ENCODE assay signal across 11 mouse cellular contexts in genomic region chr2:32722046-32722445, GRCm38 (mm10). TPM values are rescaled to one million over a fixed set of nuclear protein-coding genes. Genes with fewer than 3 reads are reported as not detected.
A peak's percentile ranks its signal among the peaks of the same experiment; 100 is the strongest.
DNase-seq lines count a peak whose midpoint lies in the region; ATAC-seq and TF ChIP-seq lines count a peak whose summit lies in the region.
"Had no signal": no experiment of that assay in that cellular context is flagged by ENCODE, and none has a peak within 500 bp of the region (broad histone marks: within the 10 kb centered on the region; RNA-seq: fewer than 3 reads in every experiment).

No protein-coding gene starts in this region.

- TF ChIP-seq CTCF in intestine, postnatal 0 days (IDR thresholded peaks at IDR 0.05; ENCODE audit: low read depth): no peak
- TF ChIP-seq CTCF in midbrain, postnatal 0 days (IDR thresholded peaks at IDR 0.05): no peak

- no peak for DNase-seq in lung, postnatal 4 days
- no peak for DNase-seq in embryonic facial prominence, embryonic 11.5 days (ENCODE audit: low spot score)
- DNase-seq in cerebellum, postnatal 4 days (ENCODE audit: low spot score in 2 of 2): no peak
- DNase-seq in left cerebral cortex, postnatal 10 days (ENCODE audit: extremely low spot score in 1 of 2, low spot score in 2 of 2): no peak
- no peak for DNase-seq in midbrain, postnatal 0 days (ENCODE audit: low spot score)
- DNase-seq: cerebellum, adult 8-10 months; gastrocnemius, postnatal 25 days had no signal

- ATAC-seq in lung, embryonic 15.5 days (ENCODE audit: borderline replicate concordance, extremely low read depth, low FRiP score, low TSS enrichment): no peak
- ATAC-seq in embryonic facial prominence, embryonic 11.5 days (replicated peaks; ENCODE audit: insufficient number of reproducible peaks, low FRiP score, low TSS enrichment, low read depth): no peak
- ATAC-seq in intestine, postnatal 0 days: 0 out of 2 replicates have a peak, but pooled peaks have one; percentile 13
- no peak for ATAC-seq in stomach, embryonic 15.5 days (ENCODE audit: insufficient read depth, low FRiP score, low read depth)
- ATAC-seq in midbrain, postnatal 0 days (ENCODE audit: low FRiP score): no peak

- intact Hi-C loops in left cerebral cortex, postnatal 10 days (cut with DNase I): no loop called here

- no peaks in the 10 kb centered on the region for H3K27me3 ChIP-seq in lung, embryonic 15.5 days
- no peaks in the 10 kb centered on the region for H3K27me3 ChIP-seq in embryonic facial prominence, embryonic 11.5 days (ENCODE audit: control insufficient read depth, insufficient read depth, low read length)
- no peaks in the 10 kb centered on the region for H3K27me3 ChIP-seq in intestine, postnatal 0 days (replicated peaks; ENCODE audit: control insufficient read depth, insufficient read depth, low read length)
- no peaks in the 10 kb centered on the region for H3K27me3 ChIP-seq in stomach, embryonic 15.5 days (replicated peaks)
- no peaks in the 10 kb centered on the region for H3K27me3 ChIP-seq in midbrain, postnatal 0 days (ENCODE audit: insufficient read depth, low read length)

- H3K4me1 ChIP-seq in lung, embryonic 15.5 days: peaks cover 29% of the 10 kb centered on the region
- H3K4me1 ChIP-seq in embryonic facial prominence, embryonic 11.5 days (ENCODE audit: control insufficient read depth, insufficient read depth, low read length): peaks cover 5% of the 10 kb centered on the region; the same call in 1 of the 2 replicates
- H3K4me1 ChIP-seq in intestine, postnatal 0 days (replicated peaks; ENCODE audit: control insufficient read depth, insufficient read depth, low read length): 0 out of 2 replicates have a peak, but pooled peaks cover 3% of the 10 kb centered on the region
- H3K4me1 ChIP-seq in stomach, embryonic 15.5 days: peaks cover 17% of the 10 kb centered on the region
- no peaks in the 10 kb centered on the region for H3K4me1 ChIP-seq in midbrain, postnatal 0 days (ENCODE audit: insufficient read depth, low read length)

- 44% methylated on average over 6 of the region's 6 CpGs for WGBS in lung, embryonic 15.5 days
- WGBS in embryonic facial prominence, embryonic 11.5 days: 61% methylated on average over 6 of the region's 6 CpGs
- 28% methylated on average over 6 of the region's 6 CpGs for WGBS in intestine, postnatal 0 days
- 44% methylated on average over 6 of the region's 6 CpGs for WGBS in stomach, embryonic 15.5 days
- WGBS in midbrain, postnatal 0 days: 58% methylated on average over 6 of the region's 6 CpGs

- H3K4me2 ChIP-seq in lung, embryonic 15.5 days: peak overlapping the region; percentile 35
- peak overlapping the region; percentile 1; the same call in 1 of the 2 replicates for H3K4me2 ChIP-seq in embryonic facial prominence, embryonic 11.5 days (ENCODE audit: low read depth, low read length)
- peak overlapping the region; percentile 24; the same call in 1 of the 2 replicates for H3K4me2 ChIP-seq in intestine, postnatal 0 days (replicated peaks; ENCODE audit: low read depth)
- H3K4me2 ChIP-seq in stomach, embryonic 15.5 days: peak overlapping the region; percentile 44
- no peak overlapping the region for H3K4me2 ChIP-seq in midbrain, postnatal 0 days (ENCODE audit: low read depth, low read length, poor library complexity, severe bottlenecking)

- peak overlapping the region; percentile 26 for H3K4me3 ChIP-seq in lung, embryonic 15.5 days
- H3K4me3 ChIP-seq in embryonic facial prominence, embryonic 11.5 days (ENCODE audit: low read depth, low read length): no peak overlapping the region
- H3K4me3 ChIP-seq in intestine, postnatal 0 days (ENCODE audit: low read depth, low read length): 0 out of 2 replicates have a peak overlapping the region, but pooled peaks have one; percentile 11
- peak overlapping the region; percentile 33 for H3K4me3 ChIP-seq in stomach, embryonic 15.5 days (replicated peaks)
- no peak overlapping the region for H3K4me3 ChIP-seq in midbrain, postnatal 0 days (ENCODE audit: low read depth, low read length)
- H3K4me3 ChIP-seq: myocyte had no signal

- no peak overlapping the region; the same call in 1 of the 2 replicates for H3K27ac ChIP-seq in lung, embryonic 15.5 days
- H3K27ac ChIP-seq in embryonic facial prominence, embryonic 11.5 days (replicated peaks; ENCODE audit: low read depth, low read length): 0 out of 2 replicates have a peak overlapping the region, but pooled peaks have one; percentile 13
- H3K27ac ChIP-seq in intestine, postnatal 0 days (ENCODE audit: low read depth, low read length): no peak overlapping the region
- H3K27ac ChIP-seq in stomach, embryonic 15.5 days: peak overlapping the region; percentile 31
- H3K27ac ChIP-seq in midbrain, postnatal 0 days (ENCODE audit: low read depth, low read length): no peak overlapping the region

- no peaks in the 10 kb centered on the region for H3K36me3 ChIP-seq in lung, embryonic 15.5 days
- no peaks in the 10 kb centered on the region for H3K36me3 ChIP-seq in embryonic facial prominence, embryonic 11.5 days (replicated peaks; ENCODE audit: control insufficient read depth, insufficient read depth, low read depth, low read length)
- no peaks in the 10 kb centered on the region for H3K36me3 ChIP-seq in intestine, postnatal 0 days (ENCODE audit: control insufficient read depth, insufficient read depth)
- H3K36me3 ChIP-seq in stomach, embryonic 15.5 days: no peaks in the 10 kb centered on the region
- H3K36me3 ChIP-seq in midbrain, postnatal 0 days (ENCODE audit: insufficient read depth, low read length): no peaks in the 10 kb centered on the region

- H3K9ac ChIP-seq in lung, embryonic 15.5 days: no peak overlapping the region; the same call in 1 of the 2 replicates
- peak overlapping the region; percentile 22; the same call in 1 of the 2 replicates for H3K9ac ChIP-seq in embryonic facial prominence, embryonic 11.5 days (replicated peaks; ENCODE audit: low read length)
- no peak overlapping the region for H3K9ac ChIP-seq in intestine, postnatal 0 days (ENCODE audit: low read depth, low read length)
- no peak overlapping the region for H3K9ac ChIP-seq in stomach, embryonic 15.5 days
- H3K9ac ChIP-seq in midbrain, postnatal 0 days (replicated peaks; ENCODE audit: low read length, poor library complexity, severe bottlenecking): no peak overlapping the region

- H3K9me3 ChIP-seq in lung, embryonic 15.5 days: no peaks in the 10 kb centered on the region
- H3K9me3 ChIP-seq in embryonic facial prominence, embryonic 11.5 days (replicated peaks; ENCODE audit: control insufficient read depth, low read length): no peaks in the 10 kb centered on the region
- no peaks in the 10 kb centered on the region for H3K9me3 ChIP-seq in intestine, postnatal 0 days (ENCODE audit: control insufficient read depth)
- no peaks in the 10 kb centered on the region for H3K9me3 ChIP-seq in stomach, embryonic 15.5 days
- H3K9me3 ChIP-seq in midbrain, postnatal 0 days (ENCODE audit: low read length): no peaks in the 10 kb centered on the region

RNA-seq across cellular contexts. Expression of gene Sh2d3c, which starts 1.2 kb away (rescaled TPM):
- 40.5 and 41.4 TPM in 2 replicates for polyA plus RNA-seq in lung, embryonic 15.5 days (2015; fragmentation: Nextera tagmentation; extraction: Ambion mirVana)
- polyA plus RNA-seq in embryonic facial prominence, embryonic 11.5 days (2014; fragmentation: Nextera tagmentation; extraction: Ambion mirVana): 21.1 and 22.2 TPM in 2 replicates
- 11.2 and 11.7 TPM in 2 replicates for polyA plus RNA-seq in intestine, postnatal 0 days (2015; fragmentation: Nextera tagmentation; extraction: Ambion mirVana)
- polyA plus RNA-seq in stomach, embryonic 15.5 days (2015; fragmentation: Nextera tagmentation; extraction: Ambion mirVana): 26.2 and 28.6 TPM in 2 replicates
- total RNA-seq in left cerebral cortex, postnatal 10 days (2021): 10 to 100 TPM; 33.0 to 37.3 TPM
- total RNA-seq in midbrain, postnatal 0 days (2014; rRNA removed): 43.7 and 46.2 TPM in 2 replicates
- 54.4 and 54.6 TPM in 2 replicates for polyA plus RNA-seq in midbrain, postnatal 0 days (2015; fragmentation: Nextera tagmentation; extraction: Ambion mirVana)

RNA-seq across cellular contexts. Expression of gene Cdk9, which starts 9.2 kb away (rescaled TPM):
- 89.6 and 98.7 TPM in 2 replicates for polyA plus RNA-seq in lung, embryonic 15.5 days (2015; fragmentation: Nextera tagmentation; extraction: Ambion mirVana)
- 79.2 and 89.8 TPM in 2 replicates for polyA plus RNA-seq in embryonic facial prominence, embryonic 11.5 days (2014; fragmentation: Nextera tagmentation; extraction: Ambion mirVana)
- 54.0 and 62.2 TPM in 2 replicates for polyA plus RNA-seq in intestine, postnatal 0 days (2015; fragmentation: Nextera tagmentation; extraction: Ambion mirVana)
- 89.8 and 91.4 TPM in 2 replicates for polyA plus RNA-seq in stomach, embryonic 15.5 days (2015; fragmentation: Nextera tagmentation; extraction: Ambion mirVana)
- 10 to 100 TPM; 89.3 to 92.5 TPM for total RNA-seq in left cerebral cortex, postnatal 10 days (2021)
- 88.1 and 92.4 TPM in 2 replicates for total RNA-seq in midbrain, postnatal 0 days (2014; rRNA removed)
- 58.2 and 59.4 TPM in 2 replicates for polyA plus RNA-seq in midbrain, postnatal 0 days (2015; fragmentation: Nextera tagmentation; extraction: Ambion mirVana)

RNA-seq across cellular contexts. Expression of gene Fpgs, which starts 18.1 kb away (rescaled TPM):
- 27.9 and 28.6 TPM in 2 replicates for polyA plus RNA-seq in lung, embryonic 15.5 days (2015; fragmentation: Nextera tagmentation; extraction: Ambion mirVana)
- polyA plus RNA-seq in embryonic facial prominence, embryonic 11.5 days (2014; fragmentation: Nextera tagmentation; extraction: Ambion mirVana): 15.6 and 16.3 TPM in 2 replicates
- 12.4 and 15.2 TPM in 2 replicates for polyA plus RNA-seq in intestine, postnatal 0 days (2015; fragmentation: Nextera tagmentation; extraction: Ambion mirVana)
- 33.8 and 34.1 TPM in 2 replicates for polyA plus RNA-seq in stomach, embryonic 15.5 days (2015; fragmentation: Nextera tagmentation; extraction: Ambion mirVana)
- total RNA-seq in left cerebral cortex, postnatal 10 days (2021): 10 to 100 TPM; 11.4 to 14.4 TPM
- total RNA-seq in midbrain, postnatal 0 days (2014; rRNA removed): 24.6 and 25.9 TPM in 2 replicates
- 25.1 and 29.6 TPM in 2 replicates for polyA plus RNA-seq in midbrain, postnatal 0 days (2015; fragmentation: Nextera tagmentation; extraction: Ambion mirVana)

RNA-seq across cellular contexts. Expression of gene 6330409D20Rik, which starts 18.8 kb away (rescaled TPM):
- polyA plus RNA-seq in lung, embryonic 15.5 days (2015; fragmentation: Nextera tagmentation; extraction: Ambion mirVana): 0.24 and 0.25 TPM in 2 replicates
- polyA plus RNA-seq in embryonic facial prominence, embryonic 11.5 days (2014; fragmentation: Nextera tagmentation; extraction: Ambion mirVana): 0.31 and 0.75 TPM in 2 replicates
- 0.18 TPM in 2 replicates for polyA plus RNA-seq in intestine, postnatal 0 days (2015; fragmentation: Nextera tagmentation; extraction: Ambion mirVana)
- polyA plus RNA-seq in stomach, embryonic 15.5 days (2015; fragmentation: Nextera tagmentation; extraction: Ambion mirVana): 0.27 and 0.45 TPM in 2 replicates
- 1 to 10 TPM; 2.3 to 2.9 TPM for total RNA-seq in left cerebral cortex, postnatal 10 days (2021)
- total RNA-seq in midbrain, postnatal 0 days (2014; rRNA removed): 2.5 and 3.8 TPM in 2 replicates
- polyA plus RNA-seq in midbrain, postnatal 0 days (2015; fragmentation: Nextera tagmentation; extraction: Ambion mirVana): 3.7 and 4.0 TPM in 2 replicates
- total RNA-seq: gastrocnemius, postnatal 25 days had no signal
- polyA plus RNA-seq: myocyte had no signal

RNA-seq across cellular contexts. Expression of gene Tor2a, which starts 35.0 kb away (rescaled TPM):
- polyA plus RNA-seq in lung, embryonic 15.5 days (2015; fragmentation: Nextera tagmentation; extraction: Ambion mirVana): 63.9 and 65.6 TPM in 2 replicates
- polyA plus RNA-seq in embryonic facial prominence, embryonic 11.5 days (2014; fragmentation: Nextera tagmentation; extraction: Ambion mirVana): 47.8 and 54.3 TPM in 2 replicates
- polyA plus RNA-seq in intestine, postnatal 0 days (2015; fragmentation: Nextera tagmentation; extraction: Ambion mirVana): 59.2 and 60.4 TPM in 2 replicates
- polyA plus RNA-seq in stomach, embryonic 15.5 days (2015; fragmentation: Nextera tagmentation; extraction: Ambion mirVana): 63.8 and 68.5 TPM in 2 replicates
- 10 to 100 TPM; 28.6 to 28.9 TPM for total RNA-seq in left cerebral cortex, postnatal 10 days (2021)
- total RNA-seq in midbrain, postnatal 0 days (2014; rRNA removed): 43.8 and 72.8 TPM in 2 replicates
- 42.0 and 44.9 TPM in 2 replicates for polyA plus RNA-seq in midbrain, postnatal 0 days (2015; fragmentation: Nextera tagmentation; extraction: Ambion mirVana)

Comparison
In these comparisons a context has a peak if more than half of its experiments do, and no peak if none do; other contexts are left out.
1. H3K27ac ChIP-seq: peak in embryonic facial prominence, embryonic 11.5 days (single experiment) and stomach, embryonic 15.5 days (single experiment); none in lung, embryonic 15.5 days (single experiment), intestine, postnatal 0 days (single experiment) and midbrain, postnatal 0 days (single experiment).
2. H3K4me3 ChIP-seq: peak in lung, embryonic 15.5 days (single experiment), intestine, postnatal 0 days (single experiment) and stomach, embryonic 15.5 days (single experiment); none in embryonic facial prominence, embryonic 11.5 days (single experiment) and midbrain, postnatal 0 days (single experiment).